Mouse (Mus musculus): ENCODE measurements around the gene Grk3. TPM values are rescaled to one million over a fixed set of nuclear protein-coding genes. Genes with fewer than 3 reads are reported as not detected.

The Grk3 gene
- polyA plus RNA-seq, 1 experiment from 2014 or later, result 21.2 TPM

GRCm38 (mm10) chr5:112958293-112958692 lies 57.3 kb downstream of the Grk3 start:
- H3K27ac ChIP-seq, result no peak overlapping the region
- peaks cover 3% of the 10 kb centered on the region; the same call in 1 of the 2 replicates for H3K36me3 ChIP-seq (replicated peaks; ENCODE audit: control insufficient read depth, insufficient read depth)
- 54% methylated on average over 5 of the region's 5 CpGs for WGBS
- ATAC-seq (ENCODE audit: low FRiP score), result no peak
- H3K27me3 ChIP-seq (ENCODE audit: control insufficient read depth, insufficient read depth, low read length), result no peaks in the 10 kb centered on the region
- H3K9ac ChIP-seq, result no peak overlapping the region
- no peak overlapping the region for H3K4me3 ChIP-seq (replicated peaks; ENCODE audit: low read length)
- H3K4me1 ChIP-seq (replicated peaks; ENCODE audit: control insufficient read depth, insufficient read depth, low read length), result peaks cover 20% of the 10 kb centered on the region; the same call in 1 of the 2 replicates
- H3K9me3 ChIP-seq (ENCODE audit: control insufficient read depth, low read length), result no peaks in the 10 kb centered on the region
- no peak for DNase-seq (ENCODE audit: low spot score)
- H3K4me2 ChIP-seq (replicated peaks), result no peak overlapping the region

- H3K9me3 ChIP-seq (ENCODE audit: control insufficient read depth, low read length), result no peaks in the 10 kb centered on the region
- no peak overlapping the region for H3K27ac ChIP-seq
- no peaks in the 10 kb centered on the region for H3K27me3 ChIP-seq (ENCODE audit: control insufficient read depth, insufficient read depth, low read length)
- WGBS, result 83% methylated on average over 12 of the region's 12 CpGs
- H3K4me1 ChIP-seq (replicated peaks; ENCODE audit: control insufficient read depth, insufficient read depth, low read length), result 0 out of 2 replicates have a peak, but pooled peaks cover 17% of the 10 kb centered on the region
- ATAC-seq (ENCODE audit: low FRiP score), result no peak
- DNase-seq (ENCODE audit: low spot score), result no peak
- no peak overlapping the region for H3K4me2 ChIP-seq (replicated peaks)
- H3K9ac ChIP-seq, result no peak overlapping the region
- H3K36me3 ChIP-seq (replicated peaks; ENCODE audit: control insufficient read depth, insufficient read depth), result peaks cover 7% of the 10 kb centered on the region; the same call in 1 of the 2 replicates
- no peak overlapping the region for H3K4me3 ChIP-seq (replicated peaks; ENCODE audit: low read length)
Observed at GRCm38 (mm10) chr5:112956841-112957240, 58.8 kb downstream of the Grk3 start.

- Histone ChIP-seq H3K27me3 (ENCODE audit: control insufficient read depth, insufficient read depth, low read length) (no peaks in the 10 kb centered on the region), H3K4me1 (replicated peaks; ENCODE audit: control insufficient read depth, insufficient read depth, low read length) (0 out of 2 replicates have a peak, but pooled peaks cover 13% of the 10 kb centered on the region), H3K27ac (no peak overlapping the region), H3K4me2 (replicated peaks) (no peak overlapping the region), H3K9me3 (ENCODE audit: control insufficient read depth, low read length) (no peaks in the 10 kb centered on the region), H3K9ac (no peak overlapping the region), H3K36me3 (replicated peaks; ENCODE audit: control insufficient read depth, insufficient read depth) (peaks cover 7% of the 10 kb centered on the region; the same call in 1 of the 2 replicates), H3K4me3 (replicated peaks; ENCODE audit: low read length) (no peak overlapping the region)
- WGBS, result 87% methylated on average over 8 of the region's 8 CpGs
- DNase-seq (ENCODE audit: low spot score) (no peak), ATAC-seq (ENCODE audit: low FRiP score) (no peak)
Observed at GRCm38 (mm10) chr5:112956368-112956767, 59.2 kb downstream of the Grk3 start.

- H3K27ac ChIP-seq, result no peak overlapping the region
- 0 out of 2 replicates have a peak, but pooled peaks cover 3% of the 10 kb centered on the region for H3K36me3 ChIP-seq (replicated peaks; ENCODE audit: control insufficient read depth, insufficient read depth)
- WGBS, result 92% methylated on average over 3 of the region's 3 CpGs
- H3K4me1 ChIP-seq (replicated peaks; ENCODE audit: control insufficient read depth, insufficient read depth, low read length), result no peaks in the 10 kb centered on the region
- no peak overlapping the region for H3K9ac ChIP-seq
- no peak overlapping the region for H3K4me3 ChIP-seq (replicated peaks; ENCODE audit: low read length)
- DNase-seq (ENCODE audit: low spot score) (no peak), ATAC-seq (ENCODE audit: low FRiP score) (no peak)
- H3K27me3 ChIP-seq (ENCODE audit: control insufficient read depth, insufficient read depth, low read length), result no peaks in the 10 kb centered on the region
- H3K9me3 ChIP-seq (ENCODE audit: control insufficient read depth, low read length), result no peaks in the 10 kb centered on the region
- H3K4me2 ChIP-seq (replicated peaks), result no peak overlapping the region
Observed at GRCm38 (mm10) chr5:112950847-112951246, 64.7 kb downstream of the Grk3 start.

- H3K9ac ChIP-seq, result no peak overlapping the region
- no peaks in the 10 kb centered on the region for H3K27me3 ChIP-seq (ENCODE audit: control insufficient read depth, insufficient read depth, low read length)
- no peaks in the 10 kb centered on the region; the same call in 1 of the 2 replicates for H3K36me3 ChIP-seq (replicated peaks; ENCODE audit: control insufficient read depth, insufficient read depth)
- H3K4me2 ChIP-seq (replicated peaks), result no peak overlapping the region
- ATAC-seq (ENCODE audit: low FRiP score) (no peak), DNase-seq (ENCODE audit: low spot score) (no peak)
- H3K27ac ChIP-seq, result no peak overlapping the region
- no peaks in the 10 kb centered on the region for H3K9me3 ChIP-seq (ENCODE audit: control insufficient read depth, low read length)
- H3K4me3 ChIP-seq (replicated peaks; ENCODE audit: low read length), result no peak overlapping the region
- WGBS, result 81% methylated on average over 7 of the region's 7 CpGs
- 0 out of 2 replicates have a peak, but pooled peaks cover 4% of the 10 kb centered on the region for H3K4me1 ChIP-seq (replicated peaks; ENCODE audit: control insufficient read depth, insufficient read depth, low read length)
Observed at GRCm38 (mm10) chr5:112945925-112946324, 69.7 kb downstream of the Grk3 start.

- Histone ChIP-seq H3K9ac (no peak overlapping the region), H3K4me3 (replicated peaks; ENCODE audit: low read length) (no peak overlapping the region), H3K4me1 (replicated peaks; ENCODE audit: control insufficient read depth, insufficient read depth, low read length) (0 out of 2 replicates have a peak, but pooled peaks cover 4% of the 10 kb centered on the region), H3K27me3 (ENCODE audit: control insufficient read depth, insufficient read depth, low read length) (no peaks in the 10 kb centered on the region), H3K36me3 (replicated peaks; ENCODE audit: control insufficient read depth, insufficient read depth) (no peaks in the 10 kb centered on the region; the same call in 1 of the 2 replicates), H3K27ac (peak overlapping the region; percentile 12; the same call in 1 of the 2 replicates), H3K9me3 (ENCODE audit: control insufficient read depth, low read length) (no peaks in the 10 kb centered on the region), H3K4me2 (replicated peaks) (no peak overlapping the region)
- DNase-seq (ENCODE audit: low spot score) (no peak), ATAC-seq (ENCODE audit: low FRiP score) (no peak)
- WGBS, result 36% methylated on average over 7 of the region's 7 CpGs
Observed at GRCm38 (mm10) chr5:112942244-112942643, 73.3 kb downstream of the Grk3 start.

GRCm38 (mm10) chr5:112941001-112941400 lies 74.6 kb downstream of the Grk3 start:
- no peak overlapping the region for H3K27ac ChIP-seq
- no peak overlapping the region for H3K4me2 ChIP-seq (replicated peaks)
- H3K36me3 ChIP-seq (replicated peaks; ENCODE audit: control insufficient read depth, insufficient read depth), result no peaks in the 10 kb centered on the region; the same call in 1 of the 2 replicates
- WGBS, result 96% methylated on average over 12 of the region's 12 CpGs
- H3K4me3 ChIP-seq (replicated peaks; ENCODE audit: low read length), result no peak overlapping the region
- H3K4me1 ChIP-seq (replicated peaks; ENCODE audit: control insufficient read depth, insufficient read depth, low read length), result 0 out of 2 replicates have a peak, but pooled peaks cover 4% of the 10 kb centered on the region
- H3K9ac ChIP-seq, result no peak overlapping the region
- ATAC-seq (ENCODE audit: low FRiP score) (no peak), DNase-seq (ENCODE audit: low spot score) (no peak)
- H3K27me3 ChIP-seq (ENCODE audit: control insufficient read depth, insufficient read depth, low read length), result no peaks in the 10 kb centered on the region
- H3K9me3 ChIP-seq (ENCODE audit: control insufficient read depth, low read length), result no peaks in the 10 kb centered on the region

GRCm38 (mm10) chr5:112936632-112937031 lies 79.0 kb downstream of the Grk3 start:
- DNase-seq (ENCODE audit: low spot score), result no peak
- H3K4me2 ChIP-seq (replicated peaks), result no peak overlapping the region
- no peak overlapping the region for H3K4me3 ChIP-seq (replicated peaks; ENCODE audit: low read length)
- H3K9ac ChIP-seq, result no peak overlapping the region
- peaks cover 3% of the 10 kb centered on the region for H3K36me3 ChIP-seq (replicated peaks; ENCODE audit: control insufficient read depth, insufficient read depth)
- no peaks in the 10 kb centered on the region for H3K27me3 ChIP-seq (ENCODE audit: control insufficient read depth, insufficient read depth, low read length)
- no peaks in the 10 kb centered on the region for H3K9me3 ChIP-seq (ENCODE audit: control insufficient read depth, low read length)
- no peak for ATAC-seq (ENCODE audit: low FRiP score)
- WGBS, result 78% methylated on average over 10 of the region's 10 CpGs
- no peaks in the 10 kb centered on the region for H3K4me1 ChIP-seq (replicated peaks; ENCODE audit: control insufficient read depth, insufficient read depth, low read length)
- no peak overlapping the region for H3K27ac ChIP-seq

- Histone ChIP-seq H3K36me3 (replicated peaks; ENCODE audit: control insufficient read depth, insufficient read depth) (peaks cover 3% of the 10 kb centered on the region), H3K9me3 (ENCODE audit: control insufficient read depth, low read length) (no peaks in the 10 kb centered on the region), H3K27ac (no peak overlapping the region), H3K27me3 (ENCODE audit: control insufficient read depth, insufficient read depth, low read length) (no peaks in the 10 kb centered on the region), H3K4me3 (replicated peaks; ENCODE audit: low read length) (no peak overlapping the region), H3K4me2 (replicated peaks) (no peak overlapping the region), H3K9ac (no peak overlapping the region), H3K4me1 (replicated peaks; ENCODE audit: control insufficient read depth, insufficient read depth, low read length) (no peaks in the 10 kb centered on the region)
- DNase-seq (ENCODE audit: low spot score) (no peak), ATAC-seq (ENCODE audit: low FRiP score) (no peak)
- WGBS, result 91% methylated on average over 8 of the region's 8 CpGs
Observed at GRCm38 (mm10) chr5:112935436-112935835, 80.2 kb downstream of the Grk3 start.

All from hindbrain, embryonic 14.5 days (tissue).